Mouse (Mus musculus) embryonic facial prominence, embryonic 14.5 days (tissue): ENCODE results near the gene Gm9774. TPM values are rescaled to one million over a fixed set of nuclear protein-coding genes. Genes with fewer than 3 reads are reported as not detected.

Experiments used
- ATAC-seq: fragments of 200-750 bp; cut with Nextera tagmentation; 2 replicates; pipeline ENCODE4 v1.8.0; 2017; ENCODE audit warnings: low read depth, moderate number of reproducible peaks, moderate TSS enrichment
- DNase-seq: peaks from one replicate; pipeline ENCODE4 v3.0.0-alpha.2; 2015; ENCODE audit warnings: low spot score
- H3K27ac ChIP-seq: fragments of 300-500 bp; sonication (generic); replicated peaks from 2 replicates; pipeline ENCODE4 v1.5.1; 2014; ENCODE audit warnings: low read depth, mild to moderate bottlenecking, low read length, moderate library complexity
- H3K27me3 ChIP-seq: fragments of 300-500 bp; sonication (generic); replicated peaks from 2 replicates; pipeline ENCODE4 v1.6.1; 2014; ENCODE audit warnings: low read length; ENCODE audit not compliant: control insufficient read depth, insufficient read depth
- H3K36me3 ChIP-seq: fragments of 300-500 bp; sonication (generic); 2 replicates; pipeline ENCODE4 v1.6.1; 2014; ENCODE audit warnings: low read length, mixed read lengths; ENCODE audit not compliant: control insufficient read depth, insufficient read depth
- H3K4me1 ChIP-seq: fragments of 300-500 bp; sonication (generic); 2 replicates; pipeline ENCODE4 v1.6.1; 2014; ENCODE audit warnings: antibody characterized with exemption, low read length; ENCODE audit not compliant: control insufficient read depth, insufficient read depth
- H3K4me2 ChIP-seq: fragments of 300-500 bp; sonication (generic); 2 replicates; pipeline ENCODE4 v1.6.1; 2014; ENCODE audit warnings: low read depth, mild to moderate bottlenecking, low read length, moderate library complexity, mixed read lengths
- H3K4me3 ChIP-seq: fragments of 300-500 bp; sonication (generic); 2 replicates; pipeline ENCODE4 v1.5.1; 2014; ENCODE audit warnings: low read depth, mild to moderate bottlenecking, low read length
- H3K9ac ChIP-seq: fragments of 300-500 bp; sonication (generic); 2 replicates; pipeline ENCODE4 v1.6.1; 2014; ENCODE audit warnings: low read depth, mild to moderate bottlenecking, low read length, moderate library complexity, mixed read lengths
- H3K9me3 ChIP-seq: fragments of 300-500 bp; sonication (generic); 2 replicates; pipeline ENCODE4 v1.6.1; 2016; ENCODE audit warnings: low read length; ENCODE audit not compliant: control insufficient read depth
- WGBS: fragments of 180-500 bp; shearing (Covaris S2); extraction: QIAGEN DNeasy Blood & Tissue Kit; methylation state at CpG from one replicate; pipeline ENCODE4 v1.1.7; 2014; 5-methylcytosine and 5-hydroxymethylcytosine counted together
- polyA plus RNA-seq: library from polyadenylated mRNA; unstranded; fragments of >200 nt; fragmentation: Nextera tagmentation; extraction: Ambion mirVana; gene quantifications from 2 replicates; pipeline ENCODE4 v1.2.1, GENCODE M21; 2014

Gm9774 gene
- polyA plus RNA-seq, 1 experiment from 2014 or later: 6.2 TPM

- Histone ChIP-seq H3K36me3 (no peaks in the 10 kb centered on the region), H3K4me1 (no peaks in the 10 kb centered on the region), H3K27me3 (no peaks in the 10 kb centered on the region), H3K4me3 (no peak within 1 kb of the TSS), H3K27ac (no peak within 1 kb of the TSS), H3K4me2 (no peak within 1 kb of the TSS), H3K9me3 (no peaks in the 10 kb centered on the region), H3K9ac (no peak within 1 kb of the TSS)
- DNase-seq (no peak), ATAC-seq (no peak)
- 93% methylated on average over 2 of the region's 2 CpGs for WGBS
These were observed 11.4 kb downstream of the Gm9774 start, which contains the start of gene Sprr2j-ps for GRCm38 (mm10) chr3:92417782-92418181. Gene Sprr2j-ps (plus strand): TSS chr3:92418082.

- ATAC-seq (no peak), DNase-seq (no peak)
- no peaks in the 10 kb centered on the region for H3K27me3 ChIP-seq
- no peak within 1 kb of the TSS for H3K4me2 ChIP-seq
- H3K27ac ChIP-seq: no peak within 1 kb of the TSS
- H3K4me1 ChIP-seq: no peaks in the 10 kb centered on the region
- H3K36me3 ChIP-seq: no peaks in the 10 kb centered on the region
- WGBS: 90% methylated on average over 2 of the region's 2 CpGs
- no peak within 1 kb of the TSS for H3K9ac ChIP-seq
- H3K4me3 ChIP-seq: no peak within 1 kb of the TSS
- H3K9me3 ChIP-seq: no peaks in the 10 kb centered on the region
These were observed 21.5 kb downstream of the Gm9774 start, which contains the start of gene Sprr2i for GRCm38 (mm10) chr3:92407691-92408090. Gene Sprr2i (plus strand): TSS chr3:92407991.

- WGBS: 41% methylated on average over 1 of the region's 1 CpGs
- no peaks in the 10 kb centered on the region for H3K4me1 ChIP-seq
- peak; percentile 1 for DNase-seq
- no peak overlapping the region for H3K4me2 ChIP-seq
- H3K4me3 ChIP-seq: no peak overlapping the region
- no peak overlapping the region for H3K27ac ChIP-seq
- H3K9me3 ChIP-seq: no peaks in the 10 kb centered on the region
- H3K36me3 ChIP-seq: no peaks in the 10 kb centered on the region
- no peaks in the 10 kb centered on the region for H3K27me3 ChIP-seq
- H3K9ac ChIP-seq: no peak overlapping the region
- no peak for ATAC-seq
These were observed 34.9 kb downstream of the Gm9774 start for GRCm38 (mm10) chr3:92394301-92394700.

DNA sequence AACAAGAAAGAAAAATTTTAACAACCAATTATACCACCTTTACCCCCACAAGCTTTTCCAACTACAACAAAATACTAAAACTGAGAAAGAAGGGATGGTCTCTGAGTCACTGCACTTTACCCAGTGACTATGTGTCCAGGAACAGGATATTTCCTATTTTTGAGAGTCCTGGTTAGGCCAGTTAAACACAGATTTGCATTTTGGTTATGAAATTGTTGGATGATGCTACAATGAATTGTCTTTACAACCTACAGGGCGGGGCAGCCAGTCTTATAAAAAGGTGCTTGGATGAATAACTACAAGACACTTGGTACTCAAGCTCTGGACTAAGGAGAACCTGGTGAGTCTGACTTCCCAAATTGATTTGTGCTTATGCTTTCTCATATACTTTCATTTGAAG is 43.8 kb downstream of the Gm9774 start, which contains the start of gene Sprr2h:
Sprr2h (plus strand) TSS at position 301 of the 400 bp plus-strand sequence.
- H3K9ac ChIP-seq: no peak within 1 kb of the TSS
- no peaks in the 10 kb centered on the region for H3K36me3 ChIP-seq
- ATAC-seq (no peak), DNase-seq (no peak)
- H3K4me2 ChIP-seq: no peak within 1 kb of the TSS
- H3K27ac ChIP-seq: no peak within 1 kb of the TSS
- WGBS: 81% methylated on average over 1 of the region's 1 CpGs
- H3K4me1 ChIP-seq: no peaks in the 10 kb centered on the region
- no peaks in the 10 kb centered on the region for H3K27me3 ChIP-seq
- no peak within 1 kb of the TSS for H3K4me3 ChIP-seq
- H3K9me3 ChIP-seq: no peaks in the 10 kb centered on the region

Other genes with a start within 250 kb of the Gm9774 start
- not detected in 2 replicates for gene Sprr2a1, start 213.6 kb downstream of the Gm9774 start, polyA plus RNA-seq
- 4.6 and 6.2 TPM in 2 replicates for gene Sprr2a2, start 213.5 kb downstream of the Gm9774 start, polyA plus RNA-seq
- 0.38 TPM in 1 of 2 replicates, not detected in the other for gene Sprr2a3, start 144.0 kb downstream of the Gm9774 start, polyA plus RNA-seq
- gene Sprr2b, start 112.8 kb downstream of the Gm9774 start, polyA plus RNA-seq: not detected in 2 replicates
- not detected in 2 replicates for gene Sprr2d, start 90.3 kb downstream of the Gm9774 start, polyA plus RNA-seq
- gene Sprr2e, start 77.3 kb downstream of the Gm9774 start, polyA plus RNA-seq: not detected in 2 replicates
- gene Sprr2f, start 64.2 kb downstream of the Gm9774 start, polyA plus RNA-seq: not detected in 2 replicates
- 0.38 TPM in 1 of 2 replicates, not detected in the other for gene Sprr2h, start 43.7 kb downstream of the Gm9774 start, polyA plus RNA-seq
- not detected in 2 replicates for gene Sprr2i, start 21.4 kb downstream of the Gm9774 start, polyA plus RNA-seq
- gene Sprr2j-ps, start 11.3 kb downstream of the Gm9774 start, polyA plus RNA-seq: not detected in 2 replicates
- 0.29 TPM in 1 of 2 replicates, not detected in the other for gene Sprr2k, start 3.2 kb upstream of the Gm9774 start, polyA plus RNA-seq
- 3.4 and 12.9 TPM in 2 replicates for gene Sprr1b, start 9.4 kb upstream of the Gm9774 start, polyA plus RNA-seq
- gene Sprr3, start 29.3 kb upstream of the Gm9774 start, polyA plus RNA-seq: 0.45 and 4.9 TPM in 2 replicates
- gene Sprr1a, start 56.5 kb upstream of the Gm9774 start, polyA plus RNA-seq: 28.3 and 67.4 TPM in 2 replicates
- not detected in 2 replicates for gene Sprr4, start 71.1 kb upstream of the Gm9774 start, polyA plus RNA-seq
- gene 2310046K23Rik, start 105.1 kb upstream of the Gm9774 start, polyA plus RNA-seq: 0.89 TPM in 1 of 2 replicates, not detected in the other
- gene Ivl, start 144.3 kb upstream of the Gm9774 start, polyA plus RNA-seq: 0.45 and 1.4 TPM in 2 replicates
- not detected in 2 replicates for gene Smcp, start 159.6 kb upstream of the Gm9774 start, polyA plus RNA-seq
- gene 2210017I01Rik, start 178.1 kb upstream of the Gm9774 start, polyA plus RNA-seq: not detected in 2 replicates
- gene Lce6a, start 192.2 kb upstream of the Gm9774 start, polyA plus RNA-seq: not detected in 2 replicates
- gene Lce1a1, start 218.9 kb upstream of the Gm9774 start, polyA plus RNA-seq: not detected in 2 replicates
- not detected in 2 replicates for gene Lce1b, start 227.5 kb upstream of the Gm9774 start, polyA plus RNA-seq
- 0.42 TPM in 1 of 2 replicates, not detected in the other for gene Lce1a2, start 240.9 kb upstream of the Gm9774 start, polyA plus RNA-seq
- gene Lce1c, start 249.8 kb upstream of the Gm9774 start, polyA plus RNA-seq: 0.42 TPM in 1 of 2 replicates, not detected in the other